Mouse (Mus musculus) limb, embryonic 14.5 days (tissue): ENCODE results near the gene Olfml1. TPM values are rescaled to one million over a fixed set of nuclear protein-coding genes. Genes with fewer than 3 reads are reported as not detected.

Experiments
- ATAC-seq: fragments of 200-750 bp; cut with Nextera tagmentation; 2 replicates; pipeline ENCODE4 v1.8.0; 2017; ENCODE audit warnings: low read depth, moderate number of reproducible peaks, moderate TSS enrichment; ENCODE audit not compliant: low FRiP score
- DNase-seq: peaks from one replicate; pipeline ENCODE4 v3.0.0-alpha.2; 2015; ENCODE audit warnings: low spot score
- H3K27ac ChIP-seq: fragments of 300-500 bp; sonication (generic); replicated peaks from 2 replicates; pipeline ENCODE4 v1.5.1; 2014; ENCODE audit warnings: low read depth, mild to moderate bottlenecking, low read length, moderate library complexity, mixed read lengths
- H3K27me3 ChIP-seq: fragments of 300-500 bp; sonication (generic); 2 replicates; pipeline ENCODE4 v1.6.1; 2014; ENCODE audit warnings: low read length, mixed read lengths; ENCODE audit not compliant: control insufficient read depth, insufficient read depth
- H3K36me3 ChIP-seq: fragments of 300-500 bp; sonication (generic); 2 replicates; pipeline ENCODE4 v1.6.1; 2014; ENCODE audit warnings: mild to moderate bottlenecking, low read length, moderate library complexity, mixed read lengths; ENCODE audit not compliant: control insufficient read depth, insufficient read depth
- H3K4me1 ChIP-seq: fragments of 300-500 bp; sonication (generic); 2 replicates; pipeline ENCODE4 v1.6.1; 2014; ENCODE audit warnings: antibody characterized with exemption, low read length, mixed read lengths; ENCODE audit not compliant: control insufficient read depth, insufficient read depth
- H3K4me2 ChIP-seq: fragments of 300-500 bp; sonication (generic); replicated peaks from 2 replicates; pipeline ENCODE4 v1.6.1; 2014; ENCODE audit warnings: low read depth, mild to moderate bottlenecking, low read length, moderate library complexity; ENCODE audit not compliant: severe bottlenecking
- H3K4me3 ChIP-seq: fragments of 300-500 bp; sonication (generic); replicated peaks from 2 replicates; pipeline ENCODE4 v1.5.1; 2014; ENCODE audit warnings: low read length
- H3K9ac ChIP-seq: fragments of 300-500 bp; sonication (generic); 2 replicates; pipeline ENCODE4 v1.6.1; 2014; ENCODE audit warnings: mild to moderate bottlenecking, low read depth, low read length, moderate library complexity; ENCODE audit not compliant: severe bottlenecking
- H3K9me3 ChIP-seq: fragments of 300-500 bp; sonication (generic); 2 replicates; pipeline ENCODE4 v1.6.1; 2016; ENCODE audit warnings: low read length; ENCODE audit not compliant: control insufficient read depth
- POLR2A ChIP-seq: fragments of 200-500 bp; IDR thresholded peaks from 2 replicates; pipeline ENCODE4 v1.8.0; 2012; ENCODE audit warnings: inconsistent platforms, mild to moderate bottlenecking, moderate library complexity, borderline replicate concordance; ENCODE audit not compliant: insufficient read depth, insufficient read length; ENCODE audit errors: extremely low read depth
- WGBS: fragments of 180-500 bp; shearing (Covaris S2); extraction: QIAGEN DNeasy Blood & Tissue Kit; methylation state at CpG from one replicate; pipeline ENCODE4 v1.1.7; 2014; 5-methylcytosine and 5-hydroxymethylcytosine counted together
- polyA plus RNA-seq, 2 experiments: library from polyadenylated mRNA; depleted of rRNA in 1 of 2; stranded (reverse) in 1 of 2; unstranded in 1 of 2; fragments of >200 nt; fragmentation: Nextera tagmentation in 1 of 2; extraction: Ambion mirVana in 1 of 2; gene quantifications; 2 replicates each; pipeline versions ENCODE4 v1.2.1 to v1.2.3; 2012 to 2014

The Olfml1 gene
- polyA plus RNA-seq, 2 experiments = 23.9 to 38.5 TPM

- Histone ChIP-seq H3K4me1 (no peaks in the 10 kb centered on the region), H3K4me2 (no peak overlapping the region), H3K9me3 (no peaks in the 10 kb centered on the region), H3K27me3 (no peaks in the 10 kb centered on the region), H3K36me3 (no peaks in the 10 kb centered on the region), H3K9ac (no peak overlapping the region), H3K27ac (no peak overlapping the region), H3K4me3 (no peak overlapping the region)
- DNase-seq = no peak
- ATAC-seq = no peak
- whole genome bisulfite sequencing = 62% methylated on average over 5 of the region's 5 CpGs
- no peak for TF ChIP-seq POLR2A
Measured at GRCm38 (mm10) chr7:107529364-107529763, 37.9 kb upstream of the Olfml1 start.

GRCm38 (mm10) chr7:107535311-107535710 is 31.9 kb upstream of the Olfml1 start:
- no peak overlapping the region for H3K9ac ChIP-seq
- no peak overlapping the region for H3K4me2 ChIP-seq
- no peaks in the 10 kb centered on the region for H3K36me3 ChIP-seq
- H3K4me3 ChIP-seq = no peak overlapping the region
- H3K9me3 ChIP-seq = no peaks in the 10 kb centered on the region
- no peak for TF ChIP-seq POLR2A
- no peaks in the 10 kb centered on the region for H3K4me1 ChIP-seq
- ATAC-seq = no peak
- no peak overlapping the region for H3K27ac ChIP-seq
- no peak for DNase-seq
- H3K27me3 ChIP-seq = no peaks in the 10 kb centered on the region
- 85% methylated on average over 4 of the region's 4 CpGs for WGBS

- no peak overlapping the region for H3K27ac ChIP-seq
- 68% methylated on average over 6 of the region's 6 CpGs for WGBS
- no peak overlapping the region for H3K4me3 ChIP-seq
- no peaks in the 10 kb centered on the region for H3K4me1 ChIP-seq
- TF ChIP-seq POLR2A = no peak
- no peaks in the 10 kb centered on the region for H3K36me3 ChIP-seq
- ATAC-seq = no peak
- no peak overlapping the region for H3K9ac ChIP-seq
- no peak overlapping the region for H3K4me2 ChIP-seq
- DNase-seq = no peak
- H3K27me3 ChIP-seq = no peaks in the 10 kb centered on the region
- H3K9me3 ChIP-seq = no peaks in the 10 kb centered on the region
Measured at GRCm38 (mm10) chr7:107536516-107536915, 30.7 kb upstream of the Olfml1 start.

- Histone ChIP-seq H3K27ac (no peak overlapping the region), H3K9ac (no peak overlapping the region), H3K4me3 (no peak overlapping the region), H3K9me3 (no peaks in the 10 kb centered on the region), H3K4me1 (no peaks in the 10 kb centered on the region), H3K36me3 (no peaks in the 10 kb centered on the region), H3K27me3 (no peaks in the 10 kb centered on the region), H3K4me2 (no peak overlapping the region)
- DNase-seq (no peak), ATAC-seq (no peak)
- no peak for TF ChIP-seq POLR2A
- WGBS = 47% methylated on average over 4 of the region's 4 CpGs
Measured at GRCm38 (mm10) chr7:107540034-107540433, 27.2 kb upstream of the Olfml1 start.

- no peak overlapping the region for H3K9ac ChIP-seq
- no peak overlapping the region for H3K4me2 ChIP-seq
- H3K4me3 ChIP-seq = no peak overlapping the region
- H3K36me3 ChIP-seq = no peaks in the 10 kb centered on the region
- no peaks in the 10 kb centered on the region for H3K4me1 ChIP-seq
- no peaks in the 10 kb centered on the region for H3K27me3 ChIP-seq
- ATAC-seq (no peak), DNase-seq (no peak)
- no peak for TF ChIP-seq POLR2A
- H3K9me3 ChIP-seq = no peaks in the 10 kb centered on the region
- H3K27ac ChIP-seq = no peak overlapping the region
- 42% methylated on average over 1 of the region's 1 CpGs for WGBS
Measured at GRCm38 (mm10) chr7:107545011-107545410, 22.2 kb upstream of the Olfml1 start.

- H3K9me3 ChIP-seq = no peaks in the 10 kb centered on the region
- H3K36me3 ChIP-seq = no peaks in the 10 kb centered on the region
- no peak overlapping the region for H3K9ac ChIP-seq
- WGBS = 89% methylated on average over 3 of the region's 3 CpGs
- ATAC-seq (no peak), DNase-seq (no peak)
- no peak overlapping the region for H3K4me3 ChIP-seq
- H3K27me3 ChIP-seq = no peaks in the 10 kb centered on the region
- no peaks in the 10 kb centered on the region for H3K4me1 ChIP-seq
- H3K27ac ChIP-seq = no peak overlapping the region
- no peak for TF ChIP-seq POLR2A
- H3K4me2 ChIP-seq = no peak overlapping the region
Measured at GRCm38 (mm10) chr7:107547872-107548271, 19.4 kb upstream of the Olfml1 start.
